Mouse (Mus musculus): ENCODE measurements around the gene Rpl10-ps3.

The Rpl10-ps3 gene

GRCm38 (mm10) chr9:50344868-50345267, at the start of gene Rpl10-ps3:
Gene Rpl10-ps3 (minus strand): TSS chr9:50344968.
- DNase-seq (ENCODE audit: low spot score in 2 of 2), result no peak

GRCm38 (mm10) chr9:50375598-50375997, 30.8 kb upstream of the Rpl10-ps3 start:
- no peak for DNase-seq (ENCODE audit: low spot score in 2 of 2)

- peak; percentile 6 to 31 for DNase-seq (ENCODE audit: low spot score in 2 of 2)
Measured at GRCm38 (mm10) chr9:50374666-50375065, 29.9 kb upstream of the Rpl10-ps3 start.

GRCm38 (mm10) chr9:50368551-50369297, 24.0 kb upstream of the Rpl10-ps3 start:
- no peak for DNase-seq (ENCODE audit: low spot score in 2 of 2)

- DNase-seq (ENCODE audit: low spot score in 2 of 2), result no peak
Measured at GRCm38 (mm10) chr9:50365059-50365780, 20.5 kb upstream of the Rpl10-ps3 start.

- no peak for DNase-seq (ENCODE audit: low spot score in 2 of 2)
Measured at GRCm38 (mm10) chr9:50363962-50364361, 19.2 kb upstream of the Rpl10-ps3 start.

GRCm38 (mm10) chr9:50363259-50363658, 18.5 kb upstream of the Rpl10-ps3 start:
- DNase-seq (ENCODE audit: low spot score in 2 of 2), result no peak

GRCm38 (mm10) chr9:50362556-50362955, 17.8 kb upstream of the Rpl10-ps3 start:
- DNase-seq (ENCODE audit: low spot score in 2 of 2), result no peak

- no peak for DNase-seq (ENCODE audit: low spot score in 2 of 2)
Measured at GRCm38 (mm10) chr9:50360370-50360769, 15.6 kb upstream of the Rpl10-ps3 start.

- DNase-seq (ENCODE audit: low spot score in 2 of 2), result no peak
Measured at GRCm38 (mm10) chr9:50357331-50357730, 12.6 kb upstream of the Rpl10-ps3 start.

GRCm38 (mm10) chr9:50351746-50352145, 7.0 kb upstream of the Rpl10-ps3 start:
- DNase-seq (ENCODE audit: low spot score in 2 of 2), result no peak

GRCm38 (mm10) chr9:50350571-50350970, 5.8 kb upstream of the Rpl10-ps3 start:
- DNase-seq (ENCODE audit: low spot score in 2 of 2), result no peak

GRCm38 (mm10) chr9:50349156-50349555, 4.4 kb upstream of the Rpl10-ps3 start:
- no peak for DNase-seq (ENCODE audit: low spot score in 2 of 2)

GRCm38 (mm10) chr9:50348256-50348655, 3.5 kb upstream of the Rpl10-ps3 start:
- no peak for DNase-seq (ENCODE audit: low spot score in 2 of 2)

GRCm38 (mm10) chr9:50335539-50336325, 9.0 kb downstream of the Rpl10-ps3 start:
- DNase-seq (ENCODE audit: low spot score in 2 of 2), result no peak

- peak; percentile 17 to 27 for DNase-seq (ENCODE audit: low spot score in 2 of 2)
Measured at GRCm38 (mm10) chr9:50333413-50333812, 11.4 kb downstream of the Rpl10-ps3 start.

- no peak for DNase-seq (ENCODE audit: low spot score in 2 of 2)
Measured at GRCm38 (mm10) chr9:50324355-50325225, 20.2 kb downstream of the Rpl10-ps3 start.

GRCm38 (mm10) chr9:50320729-50321128, 24.0 kb downstream of the Rpl10-ps3 start:
- DNase-seq (ENCODE audit: low spot score in 2 of 2), result no peak

GRCm38 (mm10) chr9:50319506-50319905, 25.3 kb downstream of the Rpl10-ps3 start:
- no peak for DNase-seq (ENCODE audit: low spot score in 2 of 2)

GRCm38 (mm10) chr9:50317299-50317698, 27.5 kb downstream of the Rpl10-ps3 start:
- DNase-seq (ENCODE audit: low spot score in 2 of 2), result no peak

GRCm38 (mm10) chr9:50315650-50316049, 29.1 kb downstream of the Rpl10-ps3 start:
- no peak for DNase-seq (ENCODE audit: low spot score in 2 of 2)

Measured in frontal cortex, postnatal 25 days (tissue).